Mouse (Mus musculus): Measurements from ENCODE around the gene Thrsp. TPM values are rescaled to one million over a fixed set of nuclear protein-coding genes. Genes with fewer than 3 reads are reported as not detected.

The Thrsp gene
- polyA plus RNA-seq, 1 experiment from 2014 or later = 0.48 TPM

GRCm38 (mm10) chr7:97414426-97414825 lies 3.1 kb downstream of the Thrsp start:
- Histone ChIP-seq H3K27me3 (replicated peaks) (no peaks in the 10 kb centered on the region), H3K36me3 (peaks cover 22% of the 10 kb centered on the region), H3K27ac (no peak overlapping the region), H3K4me1 (no peaks in the 10 kb centered on the region), H3K4me2 (replicated peaks) (no peak overlapping the region), H3K4me3 (no peak overlapping the region), H3K9ac (no peak overlapping the region), H3K9me3 (no peaks in the 10 kb centered on the region)
- WGBS = 88% methylated on average over 1 of the region's 1 CpGs
- no peak for ATAC-seq (ENCODE audit: low FRiP score, low read depth)

GRCm38 (mm10) chr7:97413981-97414380 lies 3.5 kb downstream of the Thrsp start:
- 89% methylated on average over 1 of the region's 1 CpGs for WGBS
- no peak for ATAC-seq (ENCODE audit: low FRiP score, low read depth)

GRCm38 (mm10) chr7:97411575-97411974 lies 6.0 kb downstream of the Thrsp start:
- no peak for ATAC-seq (ENCODE audit: low FRiP score, low read depth)
- H3K36me3 ChIP-seq = peaks cover 34% of the 10 kb centered on the region
- no peaks in the 10 kb centered on the region for H3K4me1 ChIP-seq
- no peaks in the 10 kb centered on the region for H3K9me3 ChIP-seq
- no peak overlapping the region for H3K9ac ChIP-seq
- no peaks in the 10 kb centered on the region for H3K27me3 ChIP-seq (replicated peaks)
- H3K27ac ChIP-seq = no peak overlapping the region
- WGBS = 77% methylated on average over 3 of the region's 3 CpGs
- no peak overlapping the region for H3K4me2 ChIP-seq (replicated peaks)
- H3K4me3 ChIP-seq = no peak overlapping the region

More at GRCm38 (mm10) chr7:97413981-97414380, 3.5 kb downstream of the Thrsp start:
- Histone ChIP-seq H3K4me1 (no peaks in the 10 kb centered on the region), H3K4me2 (replicated peaks) (no peak overlapping the region), H3K9me3 (no peaks in the 10 kb centered on the region), H3K4me3 (no peak overlapping the region), H3K27me3 (replicated peaks) (no peaks in the 10 kb centered on the region), H3K9ac (no peak overlapping the region), H3K27ac (no peak overlapping the region), H3K36me3 (peaks cover 25% of the 10 kb centered on the region)

GRCm38 (mm10) chr7:97411106-97411505 lies 6.4 kb downstream of the Thrsp start:
- H3K4me3 ChIP-seq = no peak overlapping the region
- no peaks in the 10 kb centered on the region for H3K9me3 ChIP-seq
- no peak overlapping the region for H3K4me2 ChIP-seq (replicated peaks)
- no peak for ATAC-seq (ENCODE audit: low FRiP score, low read depth)
- no peak overlapping the region for H3K27ac ChIP-seq
- peaks cover 34% of the 10 kb centered on the region for H3K36me3 ChIP-seq
- no peaks in the 10 kb centered on the region for H3K27me3 ChIP-seq (replicated peaks)
- WGBS = 93% methylated on average over 2 of the region's 2 CpGs
- H3K4me1 ChIP-seq = no peaks in the 10 kb centered on the region
- no peak overlapping the region for H3K9ac ChIP-seq

GRCm38 (mm10) chr7:97407145-97407544 lies 10.4 kb downstream of the Thrsp start:
- H3K36me3 ChIP-seq = peaks cover 46% of the 10 kb centered on the region
- WGBS = 89% methylated on average over 10 of the region's 10 CpGs
- H3K4me3 ChIP-seq = no peak overlapping the region
- H3K4me2 ChIP-seq (replicated peaks) = no peak overlapping the region
- H3K27ac ChIP-seq = no peak overlapping the region
- no peak overlapping the region for H3K9ac ChIP-seq
- H3K4me1 ChIP-seq = peaks cover 4% of the 10 kb centered on the region; the same call in 1 of the 2 replicates
- no peak for ATAC-seq (ENCODE audit: low FRiP score, low read depth)
- H3K27me3 ChIP-seq (replicated peaks) = no peaks in the 10 kb centered on the region
- peaks cover 12% of the 10 kb centered on the region; the same call in 1 of the 2 replicates for H3K9me3 ChIP-seq

- WGBS = 1% methylated on average over 54 of the region's 54 CpGs
- peak within 1 kb of the TSS; percentile 46 for H3K27ac ChIP-seq
- H3K27me3 ChIP-seq (replicated peaks) = no peaks in the 10 kb centered on the region
- peaks cover 17% of the 10 kb centered on the region for H3K4me1 ChIP-seq
- H3K36me3 ChIP-seq = peaks cover 15% of the 10 kb centered on the region
- H3K4me2 ChIP-seq (replicated peaks) = peak within 1 kb of the TSS; percentile 80
- ATAC-seq (ENCODE audit: low FRiP score, low read depth) = peak; percentile 95
- peaks cover 12% of the 10 kb centered on the region; the same call in 1 of the 2 replicates for H3K9me3 ChIP-seq
- peak within 1 kb of the TSS; percentile 96 for H3K9ac ChIP-seq
- H3K4me3 ChIP-seq = peak within 1 kb of the TSS; percentile 93
Observed at GRCm38 (mm10) chr7:97399960-97400715, 17.4 kb downstream of the Thrsp start, which contains the start of gene Ndufc2. Gene Ndufc2, plus strand, starts transcription at chr7:97400003.

GRCm38 (mm10) chr7:97398943-97399342 lies 18.6 kb downstream of the Thrsp start:
- Histone ChIP-seq H3K4me1 (peaks cover 17% of the 10 kb centered on the region), H3K27me3 (replicated peaks) (no peaks in the 10 kb centered on the region), H3K36me3 (peaks cover 14% of the 10 kb centered on the region), H3K4me2 (replicated peaks) (no peak overlapping the region), H3K9me3 (peaks cover 12% of the 10 kb centered on the region; the same call in 1 of the 2 replicates), H3K27ac (no peak overlapping the region), H3K4me3 (no peak overlapping the region), H3K9ac (no peak overlapping the region)
- 90% methylated on average over 6 of the region's 6 CpGs for WGBS
- ATAC-seq (ENCODE audit: low FRiP score, low read depth) = no peak

GRCm38 (mm10) chr7:97394375-97394774 lies 23.2 kb downstream of the Thrsp start:
- 82% methylated on average over 2 of the region's 2 CpGs for WGBS
- ATAC-seq (ENCODE audit: low FRiP score, low read depth) = no peak
- Histone ChIP-seq H3K4me3 (no peak overlapping the region), H3K4me2 (replicated peaks) (no peak overlapping the region), H3K9me3 (no peaks in the 10 kb centered on the region), H3K27ac (no peak overlapping the region), H3K27me3 (replicated peaks) (no peaks in the 10 kb centered on the region), H3K36me3 (peaks cover 17% of the 10 kb centered on the region; the same call in 1 of the 2 replicates), H3K4me1 (no peaks in the 10 kb centered on the region), H3K9ac (no peak overlapping the region)

GRCm38 (mm10) chr7:97392079-97392445 lies 25.5 kb downstream of the Thrsp start:
- H3K9me3 ChIP-seq = no peaks in the 10 kb centered on the region
- no peak overlapping the region for H3K9ac ChIP-seq
- no peak overlapping the region for H3K4me3 ChIP-seq
- WGBS = 74% methylated on average over 6 of the region's 6 CpGs
- H3K4me1 ChIP-seq = no peaks in the 10 kb centered on the region
- H3K4me2 ChIP-seq (replicated peaks) = no peak overlapping the region
- peak; percentile 71 for ATAC-seq (ENCODE audit: low FRiP score, low read depth)
- no peaks in the 10 kb centered on the region for H3K27me3 ChIP-seq (replicated peaks)
- H3K36me3 ChIP-seq = peaks cover 36% of the 10 kb centered on the region; the same call in 1 of the 2 replicates
- no peak overlapping the region for H3K27ac ChIP-seq

- Histone ChIP-seq H3K4me3 (no peak overlapping the region), H3K4me1 (no peaks in the 10 kb centered on the region), H3K27ac (no peak overlapping the region), H3K27me3 (replicated peaks) (no peaks in the 10 kb centered on the region), H3K9ac (no peak overlapping the region), H3K4me2 (replicated peaks) (no peak overlapping the region), H3K9me3 (no peaks in the 10 kb centered on the region), H3K36me3 (peaks cover 42% of the 10 kb centered on the region)
- 55% methylated on average over 13 of the region's 13 CpGs for WGBS
- peak; percentile 94 for ATAC-seq (ENCODE audit: low FRiP score, low read depth)
Observed at GRCm38 (mm10) chr7:97391293-97392078, 26.0 kb downstream of the Thrsp start.

- H3K36me3 ChIP-seq = peaks cover 67% of the 10 kb centered on the region
- ATAC-seq (ENCODE audit: low FRiP score, low read depth) = no peak
Observed at GRCm38 (mm10) chr7:97388541-97388940, 29.0 kb downstream of the Thrsp start.

GRCm38 (mm10) chr7:97387561-97388147 lies 29.9 kb downstream of the Thrsp start:
- no peaks in the 10 kb centered on the region for H3K9me3 ChIP-seq
- H3K4me2 ChIP-seq (replicated peaks) = no peak overlapping the region
- no peak overlapping the region for H3K9ac ChIP-seq
- H3K4me3 ChIP-seq = no peak overlapping the region
- H3K4me1 ChIP-seq = no peaks in the 10 kb centered on the region
- no peak overlapping the region for H3K27ac ChIP-seq
- whole genome bisulfite sequencing = 94% methylated on average over 8 of the region's 8 CpGs
- H3K27me3 ChIP-seq (replicated peaks) = no peaks in the 10 kb centered on the region
- ATAC-seq (ENCODE audit: low FRiP score, low read depth) = no peak
- H3K36me3 ChIP-seq = peaks cover 71% of the 10 kb centered on the region

More at GRCm38 (mm10) chr7:97388541-97388940, 29.0 kb downstream of the Thrsp start:
- Histone ChIP-seq H3K4me1 (no peaks in the 10 kb centered on the region), H3K4me2 (replicated peaks) (no peak overlapping the region), H3K27ac (no peak overlapping the region), H3K9me3 (no peaks in the 10 kb centered on the region), H3K27me3 (replicated peaks) (no peaks in the 10 kb centered on the region), H3K4me3 (no peak overlapping the region), H3K9ac (no peak overlapping the region)
- WGBS = 97% methylated on average over 4 of the region's 4 CpGs
